Mouse (Mus musculus) bone marrow macrophage, adult 2 months (primary cell): ENCODE data around the gene Ahnak. TPM values are rescaled to one million over a fixed set of nuclear protein-coding genes. Genes with fewer than 3 reads are reported as not detected.
"Not testable (repeated sequence)": the region's sequence is repeated elsewhere in the genome, so short reads cannot be mapped to it uniquely, and the experiment has no call there.

Source experiments
- H3K27ac ChIP-seq: 2 replicates; pipeline ENCODE4 v1.5.1; 2012; ENCODE audit warnings: low read depth, low read length; ENCODE audit not compliant: insufficient read depth
- H3K4me1 ChIP-seq: 2 replicates; pipeline ENCODE4 v1.6.1; 2012; ENCODE audit warnings: low read length; ENCODE audit not compliant: control insufficient read depth, insufficient read depth
- H3K4me3 ChIP-seq: 2 replicates; pipeline ENCODE4 v1.5.1; 2012; ENCODE audit warnings: mild to moderate bottlenecking, low read length, moderate library complexity; ENCODE audit not compliant: insufficient read depth
- CTCF ChIP-seq: IDR thresholded peaks from 2 replicates; pipeline ENCODE4 v1.5.1; 2012; ENCODE audit warnings: low read depth, mild to moderate bottlenecking, low read length, moderate library complexity
- POLR2A ChIP-seq: IDR thresholded peaks from 2 replicates; pipeline ENCODE4 v1.6.1; 2012; ENCODE audit warnings: mild to moderate bottlenecking, low read depth, low read length, borderline replicate concordance
- polyA plus RNA-seq: library from polyadenylated mRNA; stranded (reverse); fragments of >200 nt; gene quantifications from 2 replicates; pipeline ENCODE4 v1.2.4, GENCODE M21; 2012; ENCODE audit not compliant: missing spikeins, insufficient read depth, insufficient read length

Ahnak gene
- polyA plus RNA-seq, 1 experiment, result 513 TPM

- H3K4me1 ChIP-seq, result peaks cover 12% of the 10 kb centered on the region
- H3K27ac ChIP-seq, result peak overlapping the region; percentile 52
- H3K4me3 ChIP-seq, result peak overlapping the region; percentile 93
- TF ChIP-seq POLR2A, result no peak
- no peak for TF ChIP-seq CTCF
Measured at GRCm38 (mm10) chr19:8967373-8967743, 21.7 kb upstream of the Ahnak start.

DNA sequence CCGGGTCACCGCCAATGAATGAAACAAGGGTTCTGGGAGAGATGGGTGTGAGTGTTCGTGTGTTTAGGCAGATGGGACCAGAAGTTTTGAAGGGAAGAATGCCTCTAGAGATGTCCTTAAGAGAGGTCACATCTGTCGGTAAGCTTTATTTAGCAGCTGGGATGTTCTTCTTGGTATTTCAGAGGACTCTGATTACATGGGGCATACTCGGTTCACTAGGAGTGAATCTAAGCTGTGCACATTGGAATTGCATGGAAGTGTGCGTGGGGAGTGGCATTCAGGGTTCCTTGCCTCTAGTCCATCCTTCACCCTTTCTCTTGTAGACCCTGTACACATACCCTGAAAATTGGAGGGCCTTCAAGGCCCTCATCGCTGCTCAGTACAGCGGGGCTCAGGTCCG is 21.2 kb upstream of the Ahnak start:
- Histone ChIP-seq H3K27ac (peak overlapping the region; percentile 52), H3K4me1 (peaks cover 12% of the 10 kb centered on the region), H3K4me3 (peak overlapping the region; percentile 93)
- no peak for TF ChIP-seq CTCF
- TF ChIP-seq POLR2A, result no peak

DNA sequence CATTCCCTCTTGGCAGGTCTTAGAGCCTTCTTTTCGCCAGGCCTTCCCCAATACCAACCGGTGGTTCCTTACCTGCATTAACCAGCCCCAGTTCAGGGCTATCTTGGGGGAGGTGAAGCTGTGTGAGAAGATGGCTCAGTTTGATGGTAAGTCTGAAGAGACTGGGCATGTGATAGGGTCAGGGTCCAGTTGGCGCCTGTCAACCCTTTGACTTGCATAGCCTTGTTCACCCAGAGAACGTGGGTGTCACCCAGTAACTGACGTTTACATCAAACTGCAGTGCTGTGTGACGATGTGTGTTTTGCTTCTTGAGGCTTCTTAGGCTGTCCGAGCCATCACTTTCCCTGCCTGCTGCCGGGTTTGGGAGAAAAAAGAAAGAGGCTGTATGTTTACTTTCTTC is 16.6 kb upstream of the Ahnak start:
- not testable (repeated sequence) for H3K27ac ChIP-seq, H3K4me3 ChIP-seq, H3K4me1 ChIP-seq

GRCm38 (mm10) chr19:8974638-8975037 is 14.4 kb upstream of the Ahnak start:
- Histone ChIP-seq H3K27ac (no peak overlapping the region), H3K4me1 (no peaks in the 10 kb centered on the region), H3K4me3 (no peak overlapping the region)
- no peak for TF ChIP-seq POLR2A
- no peak for TF ChIP-seq CTCF

DNA sequence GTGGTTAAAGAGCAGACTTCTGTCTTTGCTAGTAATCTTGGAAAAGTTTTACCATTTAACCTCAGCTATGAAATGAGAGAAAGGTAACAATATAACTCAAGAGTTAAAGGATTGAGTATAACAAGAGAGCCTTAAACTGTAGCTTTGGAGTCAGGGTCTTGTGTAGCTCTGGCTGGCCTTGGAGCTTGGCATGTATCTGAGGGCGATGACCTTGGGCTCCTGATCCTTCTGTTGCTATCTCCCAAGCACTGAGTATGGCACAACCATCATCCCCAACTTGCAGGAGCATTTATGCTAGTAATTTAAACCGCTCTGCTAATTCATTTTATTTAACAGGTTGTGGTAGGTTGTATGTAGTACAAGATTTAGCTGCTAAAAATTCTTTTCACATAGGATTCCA is 13.6 kb upstream of the Ahnak start:
- H3K27ac ChIP-seq, result no peak overlapping the region
- no peak overlapping the region for H3K4me3 ChIP-seq
- peaks cover 4% of the 10 kb centered on the region for H3K4me1 ChIP-seq
- TF ChIP-seq CTCF (no peak), POLR2A (no peak)

DNA sequence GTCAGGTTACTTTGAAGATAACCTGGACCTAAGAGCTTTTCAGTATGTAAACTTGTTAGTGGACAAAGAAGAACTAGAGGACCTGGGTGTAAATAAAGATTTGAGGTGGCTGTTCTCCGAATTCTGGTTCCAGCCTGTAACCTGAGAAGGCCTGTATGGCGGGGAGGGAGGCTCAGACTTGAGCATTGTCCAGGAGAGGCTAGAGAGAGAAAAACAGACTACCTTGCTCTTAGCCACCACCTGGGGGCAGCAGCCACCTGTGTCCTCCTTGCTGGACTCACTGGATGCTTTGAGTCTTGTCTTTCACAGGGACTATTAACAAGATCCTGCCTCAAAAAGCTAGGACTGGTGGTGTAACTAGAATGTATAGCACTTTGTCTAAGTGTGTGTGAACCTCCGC is 12.5 kb upstream of the Ahnak start:
- peaks cover 12% of the 10 kb centered on the region for H3K4me1 ChIP-seq
- no peak for TF ChIP-seq POLR2A
- peak; percentile 44; the same call in 1 of the 2 replicates for TF ChIP-seq CTCF
- H3K4me3 ChIP-seq, result no peak overlapping the region
- H3K27ac ChIP-seq, result no peak overlapping the region

DNA sequence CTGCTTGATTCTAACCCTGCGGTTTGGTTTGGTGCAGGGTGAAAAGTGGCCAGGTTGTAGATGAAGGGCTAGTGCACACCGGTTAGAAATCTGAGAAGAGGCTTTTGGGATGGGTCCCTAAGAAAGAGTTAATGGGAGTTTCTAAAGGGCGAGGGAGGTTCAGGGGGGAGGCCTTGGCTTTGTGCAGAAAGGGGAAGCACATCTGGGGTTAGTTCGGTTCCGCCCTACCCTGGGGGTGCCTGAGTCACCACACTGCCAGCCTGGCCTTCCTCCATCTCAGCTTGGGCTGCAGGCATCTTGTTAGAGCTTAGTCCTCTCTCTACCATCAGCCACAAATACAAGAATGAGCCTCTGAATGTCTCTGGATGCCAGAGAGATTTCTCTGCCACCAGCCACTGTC is 8.3 kb upstream of the Ahnak start:
- TF ChIP-seq POLR2A, result no peak
- TF ChIP-seq CTCF, result no peak
- peak overlapping the region; percentile 99 for H3K27ac ChIP-seq
- H3K4me1 ChIP-seq, result peaks cover 48% of the 10 kb centered on the region
- no peak overlapping the region; the same call in 1 of the 2 replicates for H3K4me3 ChIP-seq

GRCm38 (mm10) chr19:8981450-8982168 is 7.5 kb upstream of the Ahnak start:
- Histone ChIP-seq H3K4me1 (peaks cover 49% of the 10 kb centered on the region), H3K27ac (peak overlapping the region; percentile 99), H3K4me3 (no peak overlapping the region)
- no peak for TF ChIP-seq POLR2A
- no peak for TF ChIP-seq CTCF

- Histone ChIP-seq H3K4me1 (peaks cover 50% of the 10 kb centered on the region), H3K27ac (peak overlapping the region; percentile 99), H3K4me3 (peak overlapping the region; percentile 5; the same call in 1 of the 2 replicates)
- TF ChIP-seq CTCF (no peak), POLR2A (no peak)
Measured at GRCm38 (mm10) chr19:8982303-8983149, 6.6 kb upstream of the Ahnak start.

DNA sequence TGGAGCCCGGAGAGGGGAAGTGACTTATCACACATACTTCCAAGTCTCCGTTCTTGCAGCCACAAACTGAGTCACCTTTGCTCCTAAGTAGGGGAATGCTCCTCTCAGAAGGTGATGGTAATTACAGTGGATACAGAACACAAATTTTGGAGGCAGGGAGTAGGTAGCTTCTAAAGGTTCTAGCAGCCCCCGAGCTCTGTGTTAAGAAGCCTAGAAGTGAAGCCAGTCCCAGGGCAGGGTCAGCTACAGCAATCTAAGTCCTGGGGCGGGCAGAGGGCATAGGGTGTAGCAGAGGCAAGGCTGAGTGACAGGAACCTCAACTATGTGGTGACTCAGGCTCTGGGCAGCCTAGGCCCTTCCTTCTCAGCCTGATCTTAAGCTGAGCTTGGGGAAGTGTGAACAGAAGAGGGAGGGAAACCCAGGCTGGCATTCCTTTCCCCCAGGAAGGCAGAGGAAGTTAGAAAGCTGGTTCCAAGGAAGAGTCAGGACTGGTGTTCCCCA is 5.9 kb upstream of the Ahnak start:
- Histone ChIP-seq H3K4me3 (peak overlapping the region; percentile 20; the same call in 1 of the 2 replicates), H3K4me1 (peaks cover 56% of the 10 kb centered on the region), H3K27ac (peak overlapping the region; percentile 99)
- TF ChIP-seq CTCF, result no peak
- no peak for TF ChIP-seq POLR2A
